Mouse (Mus musculus): ENCODE results near the gene Ufc1. TPM values are rescaled to one million over a fixed set of nuclear protein-coding genes. Genes with fewer than 3 reads are reported as not detected.
A peak's percentile ranks its signal among the peaks of the same experiment; 100 is the strongest.

The Ufc1 gene
- total RNA-seq, 2 experiments from 2014 or later = 84.9 to 88.8 TPM

DNA sequence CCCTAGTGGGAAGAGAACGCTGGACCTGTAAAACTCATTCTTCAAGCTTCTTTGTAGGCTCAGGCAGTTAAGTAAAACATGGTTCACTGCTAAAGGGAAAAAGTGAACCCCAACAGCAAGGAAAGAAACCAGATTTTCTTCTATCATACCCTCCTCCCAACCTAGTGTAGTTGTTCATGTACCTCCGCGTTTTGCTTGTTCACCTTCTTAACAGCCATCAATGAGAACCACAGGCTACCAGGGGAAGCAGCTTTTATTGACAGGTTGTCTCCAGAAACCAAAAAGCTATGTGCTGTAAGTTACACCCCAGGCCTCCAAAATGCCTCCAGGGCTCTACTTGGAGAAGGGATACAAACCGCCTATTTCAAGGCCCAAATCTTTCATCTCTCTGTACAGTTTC is 6.5 kb downstream of the Ufc1 start:
- intact Hi-C loops (cut with DNase I) = no loop called here
- DNase-seq = no peak

DNA sequence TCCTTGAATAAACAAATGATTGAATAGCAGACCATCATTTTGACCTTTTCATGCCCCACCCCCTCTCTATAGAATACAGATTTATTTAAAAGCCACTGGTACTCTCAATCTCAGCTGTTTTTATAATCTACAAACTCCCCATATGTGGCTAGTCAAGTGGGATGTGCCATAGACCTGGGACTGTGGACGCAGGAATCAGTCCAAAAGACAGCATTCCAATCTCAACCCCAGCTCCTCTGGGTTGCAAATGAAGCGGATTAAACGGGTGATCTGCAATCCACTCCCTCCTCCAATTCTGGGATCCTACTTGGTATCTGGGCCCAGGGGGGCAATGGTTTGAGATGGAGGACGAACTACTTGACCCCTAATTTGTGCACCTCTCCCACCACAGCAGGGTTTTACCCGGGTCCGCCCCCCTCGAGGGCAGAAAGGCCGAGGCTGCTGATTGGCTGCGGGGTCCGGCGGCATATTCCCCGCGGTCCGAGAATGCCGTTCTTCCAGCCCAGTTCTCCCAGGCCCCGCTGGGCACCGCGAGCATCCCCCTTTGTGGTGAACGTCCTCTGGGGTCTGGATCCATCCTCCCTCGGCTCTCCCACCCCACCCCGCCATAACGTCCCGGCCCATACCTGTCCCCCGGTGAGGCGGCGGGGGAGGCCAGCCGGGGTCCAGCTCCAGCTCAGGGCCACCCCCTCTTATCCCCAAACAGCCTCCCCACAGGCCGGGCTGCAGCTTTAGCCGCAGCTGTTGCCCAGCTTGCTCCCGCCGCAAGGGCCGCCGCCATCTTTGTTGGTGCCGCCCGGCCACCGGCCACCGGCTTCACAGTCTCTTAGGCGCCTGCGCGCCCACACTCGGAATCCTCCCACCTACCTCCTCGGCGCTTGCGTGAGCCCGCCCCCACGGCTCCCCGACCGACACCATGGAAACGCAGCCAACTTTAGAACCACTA is 7.4 kb downstream of the Ufc1 start, which contains the start of gene Usp21:
Usp21 (minus strand) TSS at position 856 of the 946 bp plus-strand sequence.
- intact Hi-C loops (cut with DNase I) = loop anchor here (2.0 kb wide), 1 partner anchor 65 kb away; the partner anchor contains the start of gene Tomm40l

DNA sequence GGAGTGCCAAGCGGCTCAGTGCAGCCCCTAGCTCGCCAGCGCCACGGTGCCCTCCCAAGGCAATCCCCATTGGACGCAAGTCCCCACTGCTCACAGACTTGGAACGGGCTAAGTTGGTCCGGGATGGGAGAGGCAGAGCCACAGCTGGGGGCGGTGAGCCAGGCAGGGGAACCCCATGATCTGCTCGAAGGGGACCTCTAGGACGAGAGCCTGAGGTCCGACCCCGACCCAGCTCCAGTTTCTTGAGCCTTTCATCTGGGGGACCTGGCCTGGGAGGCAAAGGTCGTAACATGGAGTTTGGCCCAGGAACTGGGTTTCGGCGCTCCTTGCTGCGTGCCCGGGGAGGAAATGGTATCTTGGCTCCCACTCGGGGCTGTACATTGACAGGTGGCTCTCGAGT is 8.3 kb downstream of the Ufc1 start:
- DNase-seq = no peak
- intact Hi-C loops (cut with DNase I) = loop anchor here (2.0 kb wide), 1 partner anchor 64 kb away; the partner anchor contains the start of gene Tomm40l

More for the DNA sequence above, 7.4 kb downstream of the Ufc1 start, which contains the start of gene Usp21:
- DNase-seq = peak; percentile 91

DNA sequence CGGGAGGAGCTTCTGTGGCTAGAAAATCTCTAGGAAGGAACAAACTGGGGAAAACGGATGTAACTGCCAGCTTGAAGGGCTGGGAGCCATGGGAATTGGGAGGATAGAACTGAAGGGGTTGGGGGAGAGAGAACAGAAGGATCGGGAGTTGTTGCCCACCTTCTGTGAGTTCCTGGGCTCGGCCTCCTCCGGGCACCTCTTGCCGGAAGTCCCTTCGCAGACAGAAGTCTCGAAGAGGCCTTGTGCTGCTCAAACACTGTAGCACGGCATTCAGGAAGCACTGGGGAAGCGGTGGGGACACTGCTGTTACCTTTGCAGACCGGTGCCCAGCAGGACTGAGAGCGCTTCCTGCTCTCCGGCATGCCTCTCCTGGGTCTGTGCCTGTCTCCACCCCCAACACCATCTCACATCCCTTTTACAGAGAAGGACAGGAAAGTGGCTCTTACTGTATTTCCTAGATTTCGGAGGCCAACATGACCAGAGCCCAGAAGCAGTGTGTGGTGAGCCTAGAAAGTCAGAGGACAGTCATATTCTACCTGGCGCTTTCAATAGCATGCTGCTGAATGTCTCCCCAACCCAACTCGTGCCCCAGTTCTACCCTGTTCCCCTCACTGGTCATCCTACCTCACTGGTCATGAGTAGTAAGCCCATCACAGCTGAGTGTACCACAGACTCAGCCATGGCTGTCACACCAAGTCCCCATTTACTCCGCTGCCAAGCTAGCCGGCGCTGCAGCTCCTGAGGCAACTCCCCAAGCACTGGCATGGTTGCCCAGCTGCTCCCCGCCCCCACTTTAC is 9.5 kb downstream of the Ufc1 start:
- intact Hi-C loops (cut with DNase I) = no loop called here

DNA sequence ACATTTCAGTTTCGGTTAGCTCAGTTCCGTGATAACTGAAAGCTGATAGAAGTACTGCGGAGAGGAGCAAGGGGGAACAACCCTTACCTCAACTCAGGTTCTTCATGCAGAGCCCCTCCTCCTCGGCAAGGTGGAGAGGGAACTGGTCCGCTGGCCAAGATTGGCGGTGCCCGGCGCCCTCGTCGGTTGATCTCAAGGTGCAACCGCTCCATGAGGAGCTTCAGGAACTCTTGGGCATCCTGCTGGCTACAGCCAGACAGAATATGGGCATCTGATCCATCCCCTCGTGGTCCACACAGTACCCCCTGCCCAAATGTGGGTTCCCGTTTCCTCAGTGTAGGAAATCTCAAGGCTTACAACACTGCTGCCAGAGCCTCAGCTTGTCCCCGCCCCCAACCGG is 10.3 kb downstream of the Ufc1 start:
- intact Hi-C loops (cut with DNase I) = loop anchor here (5.0 kb wide), 1 partner anchor 167 kb away; no protein-coding TSS in a partner anchor
- peak in 1 of 2 experiments; percentile 2 for DNase-seq

More for the DNA sequence above, 9.5 kb downstream of the Ufc1 start:
- DNase-seq = no peak

DNA sequence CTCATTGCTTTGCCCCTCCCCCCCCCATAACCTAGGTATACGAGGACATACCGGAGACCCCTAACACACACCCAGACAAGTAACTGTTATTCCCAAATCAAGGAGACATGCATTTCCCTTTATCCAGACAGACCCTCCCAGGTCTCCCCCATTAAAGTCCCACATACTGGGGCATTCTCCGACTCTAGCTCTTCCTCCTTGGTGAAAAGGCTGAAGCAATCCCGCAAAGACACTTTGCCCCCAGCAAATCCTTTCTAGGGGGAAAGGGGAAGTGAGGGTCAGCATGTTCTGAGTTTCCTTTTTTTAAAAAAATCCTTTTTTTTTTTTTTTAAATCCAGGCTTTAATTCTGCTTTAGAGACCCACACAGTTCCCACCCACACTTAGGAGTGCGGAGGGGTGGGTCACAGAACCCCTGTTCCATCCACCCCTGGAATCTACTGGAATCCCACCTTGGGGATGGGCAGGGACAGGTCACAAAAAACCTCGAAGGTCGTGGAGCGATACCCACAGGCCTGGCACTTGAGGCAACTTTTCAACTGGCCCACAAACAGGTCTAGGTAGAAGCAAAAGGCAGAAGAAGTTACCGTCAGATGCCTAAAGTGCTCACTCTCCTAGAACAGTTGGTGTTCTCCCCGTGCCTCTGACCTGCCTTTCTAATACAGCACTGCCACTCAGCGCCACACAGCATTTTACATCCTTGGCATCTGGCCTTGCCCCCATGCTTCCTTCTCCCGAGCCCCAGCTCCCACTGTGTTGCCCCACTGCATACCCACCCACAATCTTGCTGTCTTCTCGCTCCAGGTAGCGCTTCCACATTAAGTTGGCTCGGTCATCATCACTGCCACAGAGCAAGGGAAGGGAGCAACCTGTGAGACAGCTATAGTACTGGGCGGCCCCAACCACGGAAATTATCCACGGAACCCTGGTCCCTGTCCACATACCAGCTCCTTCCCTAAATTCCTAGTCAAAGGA is 11.3 kb downstream of the Ufc1 start:
- intact Hi-C loops (cut with DNase I) = loop anchor here (5.0 kb wide), 1 partner anchor 166 kb away; no protein-coding TSS in a partner anchor
- DNase-seq = peak in 1 of 2 experiments; percentile 2

DNA sequence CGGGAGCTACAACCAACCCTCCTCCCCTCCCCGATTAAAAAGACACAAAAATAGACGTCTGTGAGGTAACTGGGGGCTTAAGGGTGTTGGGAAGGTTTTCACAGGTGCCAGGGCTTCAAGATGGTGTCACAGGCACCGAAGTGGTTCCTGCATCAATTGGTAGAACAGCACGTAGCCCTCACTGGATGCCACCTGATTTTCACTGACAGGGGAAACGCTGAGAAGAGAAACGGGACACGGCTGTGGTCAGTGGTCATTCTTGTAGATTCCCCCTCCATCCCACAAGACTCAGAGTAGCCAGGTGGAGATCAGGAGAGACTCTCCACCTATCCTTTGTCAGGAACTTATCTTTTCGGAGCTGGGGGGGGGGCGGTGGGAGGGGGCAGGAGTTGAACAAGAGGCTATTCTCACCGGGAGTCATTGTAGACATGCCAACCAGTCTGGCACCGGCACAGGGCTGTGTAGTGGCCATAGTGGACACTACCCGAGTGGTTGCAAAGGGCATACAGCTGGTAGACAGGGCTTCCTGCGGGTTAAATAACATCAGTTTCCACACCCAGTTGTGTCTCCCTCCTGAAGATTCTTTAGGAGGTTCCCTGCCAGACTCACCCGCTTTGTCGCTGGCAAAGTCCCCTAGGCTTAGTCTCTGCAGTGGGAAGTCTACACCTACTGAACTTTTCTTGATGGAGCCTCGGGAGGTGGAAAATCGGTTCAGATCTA is 12.6 kb downstream of the Ufc1 start:
- intact Hi-C loops (cut with DNase I) = loop anchor here (5.0 kb wide), 1 partner anchor 165 kb away; no protein-coding TSS in a partner anchor
- DNase-seq = peak in 1 of 2 experiments; percentile 8

DNA sequence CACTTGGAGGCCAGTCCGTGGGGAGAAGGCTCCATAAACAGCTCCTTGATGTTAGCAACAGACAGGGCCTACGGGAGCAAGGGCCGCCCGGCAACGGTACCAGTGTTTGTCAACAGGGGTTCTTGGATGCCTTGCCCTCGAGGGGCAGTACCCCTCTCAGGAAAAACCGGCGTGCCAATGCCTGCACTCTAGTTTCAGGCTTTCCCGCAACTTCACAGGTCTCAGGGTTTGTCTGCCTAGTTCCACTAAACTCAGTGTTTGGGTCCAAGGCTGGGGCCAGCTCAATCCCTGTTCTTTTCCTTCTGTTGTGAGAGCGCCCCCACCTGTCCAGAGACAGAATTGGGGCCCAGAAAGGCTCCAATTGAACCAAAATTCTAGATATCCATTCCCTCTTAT is 13.3 kb downstream of the Ufc1 start:
- intact Hi-C loops (cut with DNase I) = loop anchor here (5.0 kb wide), 1 partner anchor 164 kb away; no protein-coding TSS in a partner anchor
- peak in 1 of 2 experiments; percentile 89 for DNase-seq

DNA sequence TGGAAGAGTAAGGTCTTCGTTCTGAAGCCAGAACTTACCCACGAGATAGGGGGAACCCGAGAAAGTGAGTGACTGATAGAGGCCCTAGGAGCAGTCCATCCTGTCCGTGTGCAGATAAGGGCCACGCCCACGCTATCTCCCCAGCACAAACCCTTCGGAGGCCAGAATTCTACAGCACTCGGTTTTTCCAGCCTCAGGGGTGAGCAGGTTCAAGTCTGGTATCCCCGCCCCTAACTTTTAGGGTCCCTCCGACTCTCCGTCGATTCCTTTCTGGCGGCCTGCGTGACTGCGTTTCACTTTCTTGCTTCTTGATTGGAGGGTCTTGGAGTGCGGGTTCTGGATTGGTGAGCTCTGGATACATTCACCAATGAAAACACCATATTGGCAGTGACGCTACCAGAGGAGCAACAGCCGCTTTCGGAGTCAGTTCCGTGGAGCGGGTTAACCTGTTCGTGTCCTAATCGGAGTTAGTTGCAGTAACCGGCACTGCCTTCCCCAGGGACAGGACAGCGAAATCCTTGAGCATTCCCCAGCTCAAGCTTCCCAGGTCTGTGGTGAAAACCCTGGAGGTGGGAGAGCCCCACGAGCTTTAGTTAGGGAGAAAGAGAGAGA is 13.8 kb downstream of the Ufc1 start, which contains the start of gene Ppox:
Ppox (minus strand) TSS at position 271 of the 612 bp plus-strand sequence.
- intact Hi-C loops (cut with DNase I) = loop anchor here (5.0 kb wide), 1 partner anchor 164 kb away; no protein-coding TSS in a partner anchor

DNA sequence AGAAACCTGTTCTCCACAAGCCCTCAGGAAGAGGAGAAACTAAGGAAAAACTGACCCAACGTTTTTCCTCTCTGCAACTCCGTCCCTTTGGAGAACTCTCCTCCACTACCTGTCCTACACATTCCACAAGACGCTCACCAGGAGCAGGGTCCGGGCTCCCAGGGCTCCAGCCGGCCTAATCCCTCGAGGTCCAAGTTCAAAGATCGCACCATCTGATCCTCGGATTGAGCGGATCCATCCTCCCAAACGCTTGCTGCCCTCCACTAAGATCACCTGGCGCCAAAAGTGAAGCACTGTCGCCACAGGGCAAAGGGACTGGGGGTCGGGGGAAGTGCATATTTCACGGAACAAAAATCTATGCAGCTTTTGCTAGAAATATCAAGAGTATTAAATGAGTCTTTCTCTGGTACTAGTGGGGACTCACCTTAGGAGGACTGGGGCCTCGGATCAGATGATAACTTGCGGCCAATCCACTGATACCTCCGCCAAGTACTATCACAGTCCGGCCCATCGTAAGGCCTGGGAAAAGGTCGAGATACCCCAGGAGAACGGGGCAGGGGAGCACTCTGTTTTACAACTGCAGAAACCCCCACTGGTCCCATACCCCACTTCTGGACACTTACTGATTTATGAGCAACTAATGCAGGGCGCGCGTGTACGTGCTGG is 14.4 kb downstream of the Ufc1 start:
- DNase-seq = peak in 1 of 2 experiments; percentile 7
- intact Hi-C loops (cut with DNase I) = loop anchor here (5.0 kb wide), 1 partner anchor 163 kb away; no protein-coding TSS in a partner anchor

More for the DNA sequence above, 13.8 kb downstream of the Ufc1 start, which contains the start of gene Ppox:
- DNase-seq = peak; percentile 84 to 93

DNA sequence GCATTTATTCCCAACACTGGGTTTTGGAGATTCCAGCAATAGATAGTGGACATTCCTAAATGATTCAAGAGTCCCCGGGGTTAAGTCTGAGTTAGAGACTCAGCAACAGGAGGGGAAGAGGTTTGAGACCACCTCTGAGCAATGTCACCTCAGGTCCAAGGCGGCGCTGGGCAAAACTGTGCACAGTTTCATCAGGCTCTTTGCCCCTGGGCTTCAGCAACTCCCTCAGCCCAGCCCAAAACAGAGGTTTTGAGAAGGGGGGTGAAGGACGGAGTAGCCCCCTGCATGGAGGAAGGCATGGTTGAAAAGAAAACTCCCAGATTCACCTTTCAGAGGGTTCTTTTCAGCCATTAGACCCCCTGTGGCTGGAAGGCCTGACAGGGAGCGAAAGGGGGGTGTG is 15.1 kb downstream of the Ufc1 start:
- intact Hi-C loops (cut with DNase I) = loop anchor here (5.0 kb wide), 1 partner anchor 162 kb away; no protein-coding TSS in a partner anchor
- DNase-seq = no peak

DNA sequence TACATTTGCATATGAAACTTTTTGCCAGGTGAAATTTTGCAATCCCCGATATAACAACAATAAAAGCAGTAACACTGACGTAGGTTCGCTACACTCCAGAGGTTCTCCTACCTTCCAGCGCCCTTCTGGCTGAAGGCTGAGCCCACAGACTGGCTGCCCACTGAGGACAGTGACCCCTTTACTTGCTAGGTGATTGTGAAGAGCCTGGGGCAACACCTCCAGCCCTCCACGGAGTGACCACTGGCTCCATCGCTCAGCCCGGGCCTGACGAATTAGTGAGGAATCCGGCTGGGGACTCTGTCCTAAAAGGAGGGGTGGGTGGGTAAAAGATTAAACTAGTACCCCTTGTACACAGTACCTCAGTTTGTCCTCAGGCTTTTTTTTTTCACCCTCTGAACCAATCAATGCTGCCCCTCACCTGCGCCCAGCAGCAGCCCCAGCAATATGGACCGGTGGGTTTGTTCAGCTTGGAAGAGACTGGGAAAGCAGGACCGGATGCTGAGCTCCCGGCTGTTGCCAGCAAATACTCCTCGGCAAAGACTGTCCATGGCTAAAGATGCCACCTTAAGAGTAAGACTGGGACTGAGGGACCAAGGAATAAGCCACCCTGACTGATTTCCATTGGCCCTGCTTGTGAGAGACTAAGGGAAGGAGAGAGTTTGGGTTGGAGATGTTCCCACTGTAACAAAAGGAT is 15.7 kb downstream of the Ufc1 start:
- DNase-seq = peak in 1 of 2 experiments; percentile 0
- intact Hi-C loops (cut with DNase I) = no loop called here

DNA sequence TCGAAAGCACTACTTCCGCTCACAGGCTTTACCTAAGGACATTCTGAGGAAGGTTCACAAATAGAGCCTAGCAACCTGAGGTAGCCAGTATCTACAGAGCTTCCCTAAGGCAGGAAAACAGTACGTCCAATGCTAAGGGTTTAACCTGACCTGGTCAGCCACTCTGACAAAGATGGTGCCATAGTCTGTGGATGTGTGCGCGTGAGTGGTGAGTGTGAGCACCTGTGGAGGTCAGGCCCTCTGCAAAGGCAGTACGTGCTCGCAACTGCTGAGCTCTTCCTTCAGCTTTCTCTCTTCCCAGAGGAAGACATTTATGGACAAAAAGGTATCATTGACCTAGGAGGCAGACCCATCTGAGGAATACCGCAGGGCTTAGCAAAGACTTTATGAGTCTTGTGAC is 16.4 kb downstream of the Ufc1 start:
- intact Hi-C loops (cut with DNase I) = no loop called here

DNA sequence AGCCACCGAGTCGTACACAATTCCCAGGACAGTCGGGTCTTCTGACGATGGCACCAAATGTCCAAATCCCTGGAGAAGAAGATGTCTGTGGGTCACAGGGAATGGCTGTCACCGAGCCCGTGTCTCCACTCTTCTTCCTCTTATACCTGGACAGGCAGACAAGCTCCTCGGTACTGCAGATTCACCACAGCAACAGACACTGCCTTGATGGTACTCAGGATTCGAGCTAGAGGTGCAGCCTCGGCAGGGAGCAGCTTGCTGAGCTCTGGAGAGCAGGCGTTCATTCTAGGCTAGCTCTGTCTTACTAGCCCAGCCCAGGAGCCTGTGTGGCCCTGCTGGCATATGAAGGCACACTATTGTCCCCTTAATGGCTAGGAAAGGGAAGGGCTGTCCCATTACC is 17.1 kb downstream of the Ufc1 start:
- intact Hi-C loops (cut with DNase I) = no loop called here
- no peak for DNase-seq

More for the DNA sequence above, 16.4 kb downstream of the Ufc1 start:
- DNase-seq = no peak

DNA sequence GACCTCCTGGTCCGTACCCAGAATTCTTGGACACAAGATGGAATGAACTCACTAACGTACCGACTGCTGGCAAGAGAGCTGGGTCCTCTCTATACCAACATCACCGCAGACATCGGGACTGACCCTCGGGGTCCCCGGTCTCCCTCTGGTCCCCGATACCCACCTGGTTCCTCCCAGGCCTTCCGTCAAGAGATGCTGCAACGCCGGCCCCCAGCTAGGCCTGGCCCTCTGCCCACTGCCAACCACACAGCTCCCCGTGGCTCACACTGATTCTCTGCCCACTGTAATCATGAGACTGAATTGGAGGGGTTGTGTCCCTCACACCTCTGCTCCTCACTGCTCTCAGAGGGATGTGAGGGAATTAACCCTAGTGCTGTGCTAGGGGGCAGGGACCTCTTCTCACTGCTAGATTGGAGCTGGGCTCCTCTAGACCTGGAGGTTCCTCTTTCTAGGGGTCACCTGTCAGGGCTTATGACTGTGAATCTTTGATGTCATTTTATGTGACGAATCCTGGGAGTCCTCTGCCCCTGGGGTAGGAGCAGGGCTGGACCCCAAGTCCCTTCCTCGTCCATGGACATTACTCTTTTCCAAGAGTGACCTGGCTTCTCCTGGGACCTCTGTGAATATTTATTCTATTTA is 18.6 kb downstream of the Ufc1 start:
- DNase-seq = no peak
- intact Hi-C loops (cut with DNase I) = no loop called here

DNA sequence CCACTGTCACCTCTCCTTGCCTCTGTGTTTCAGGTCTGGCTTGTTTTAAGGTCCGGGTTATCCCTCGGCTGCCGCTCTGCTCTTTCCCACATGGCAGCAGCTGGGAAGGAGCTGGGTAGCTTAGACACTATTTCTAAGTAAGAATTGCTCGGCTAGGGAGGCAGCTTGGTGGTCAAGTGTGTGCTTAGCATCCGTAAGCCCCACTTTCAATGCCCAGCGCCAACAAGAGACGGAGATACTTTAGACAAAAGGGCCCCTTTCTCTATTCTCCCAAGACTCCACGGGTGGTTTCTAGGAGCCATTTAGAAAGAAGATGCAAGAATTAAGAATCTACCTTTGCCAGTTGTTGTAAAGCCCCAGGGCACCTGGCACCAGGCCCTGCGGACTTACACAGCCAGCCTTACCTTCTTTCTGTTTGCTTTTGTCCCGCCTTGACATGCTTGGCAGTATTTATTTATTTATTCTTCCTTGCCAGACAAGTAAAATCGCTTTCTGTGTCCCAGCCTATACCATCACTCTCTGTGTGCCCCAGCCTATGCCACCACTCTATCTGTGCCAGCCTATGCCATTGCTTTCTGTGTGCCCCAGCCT is 19.6 kb downstream of the Ufc1 start:
- intact Hi-C loops (cut with DNase I) = no loop called here
- DNase-seq = no peak

Measured in heart, postnatal 36 days (tissue).